Mouse (Mus musculus) embryonic facial prominence, embryonic 11.5 days (tissue): Measurements from ENCODE around the gene Fbxl17. TPM values are rescaled to one million over a fixed set of nuclear protein-coding genes. Genes with fewer than 3 reads are reported as not detected.

Experiments used
- ATAC-seq: fragments of 200-750 bp; cut with Nextera tagmentation; replicated peaks from 2 replicates; pipeline ENCODE4 v1.8.0; 2017; ENCODE audit warnings: low read depth; ENCODE audit not compliant: insufficient number of reproducible peaks, low FRiP score, low TSS enrichment
- DNase-seq: peaks from one replicate; pipeline ENCODE4 v3.0.0-alpha.2; 2015; ENCODE audit warnings: low spot score
- H3K27ac ChIP-seq: fragments of 300-500 bp; sonication (generic); replicated peaks from 2 replicates; pipeline ENCODE4 v1.5.1; 2014; ENCODE audit warnings: mild to moderate bottlenecking, low read depth, low read length, control low read depth
- H3K27me3 ChIP-seq: fragments of 300-500 bp; sonication (generic); 2 replicates; pipeline ENCODE4 v1.6.1; 2014; ENCODE audit warnings: mild to moderate bottlenecking, low read length, moderate library complexity, mixed read lengths; ENCODE audit not compliant: control insufficient read depth, insufficient read depth
- H3K36me3 ChIP-seq: fragments of 300-500 bp; sonication (generic); replicated peaks from 2 replicates; pipeline ENCODE4 v1.6.1; 2014; ENCODE audit warnings: low read depth, mild to moderate bottlenecking, low read length, moderate library complexity, mixed read lengths; ENCODE audit not compliant: control insufficient read depth, insufficient read depth
- H3K4me1 ChIP-seq: fragments of 300-500 bp; sonication (generic); 2 replicates; pipeline ENCODE4 v1.6.1; 2014; ENCODE audit warnings: low read length, mixed read lengths; ENCODE audit not compliant: control insufficient read depth, insufficient read depth
- H3K4me2 ChIP-seq: fragments of 300-500 bp; sonication (generic); 2 replicates; pipeline ENCODE4 v1.6.1; 2014; ENCODE audit warnings: low read depth, mild to moderate bottlenecking, control low read depth, low read length, moderate library complexity
- H3K4me3 ChIP-seq: fragments of 300-500 bp; sonication (generic); 2 replicates; pipeline ENCODE4 v1.5.1; 2014; ENCODE audit warnings: low read depth, low read length, control low read depth
- H3K9ac ChIP-seq: fragments of 300-500 bp; sonication (generic); replicated peaks from 2 replicates; pipeline ENCODE4 v1.6.1; 2014; ENCODE audit warnings: mild to moderate bottlenecking, control low read depth, low read length
- H3K9me3 ChIP-seq: fragments of 300-500 bp; sonication (generic); replicated peaks from 2 replicates; pipeline ENCODE4 v1.6.1; 2016; ENCODE audit warnings: mild to moderate bottlenecking, low read length, inconsistent platforms, mixed read lengths; ENCODE audit not compliant: control insufficient read depth
- WGBS: fragments of 180-500 bp; shearing (Covaris S2); extraction: QIAGEN DNeasy Blood & Tissue Kit; methylation state at CpG from one replicate; pipeline ENCODE4 v1.1.7; 2014; 5-methylcytosine and 5-hydroxymethylcytosine counted together
- polyA plus RNA-seq: library from polyadenylated mRNA; unstranded; fragments of >200 nt; fragmentation: Nextera tagmentation; extraction: Ambion mirVana; gene quantifications from 2 replicates; pipeline ENCODE4 v1.2.1, GENCODE M21; 2014

The Fbxl17 gene
- polyA plus RNA-seq, 1 experiment from 2014 or later: 7.7 TPM

- H3K27me3 ChIP-seq: no peaks in the 10 kb centered on the region
- H3K4me3 ChIP-seq: no peak overlapping the region
- H3K9ac ChIP-seq: no peak overlapping the region
- no peak overlapping the region for H3K27ac ChIP-seq
- WGBS: 66% methylated on average over 4 of the region's 4 CpGs
- ATAC-seq (no peak), DNase-seq (no peak)
- H3K4me1 ChIP-seq: no peaks in the 10 kb centered on the region
- no peak overlapping the region for H3K4me2 ChIP-seq
- no peaks in the 10 kb centered on the region for H3K36me3 ChIP-seq
- H3K9me3 ChIP-seq: no peaks in the 10 kb centered on the region
These were observed 270.7 kb downstream of the Fbxl17 start for GRCm38 (mm10) chr17:63229111-63229510.

GRCm38 (mm10) chr17:63226380-63226779, 273.4 kb downstream of the Fbxl17 start:
- no peak overlapping the region for H3K4me3 ChIP-seq
- no peak overlapping the region for H3K9ac ChIP-seq
- DNase-seq (no peak), ATAC-seq (no peak)
- no peaks in the 10 kb centered on the region for H3K27me3 ChIP-seq
- no peaks in the 10 kb centered on the region for H3K36me3 ChIP-seq
- H3K27ac ChIP-seq: no peak overlapping the region
- WGBS: 60% methylated on average over 2 of the region's 2 CpGs
- no peaks in the 10 kb centered on the region for H3K9me3 ChIP-seq
- H3K4me2 ChIP-seq: no peak overlapping the region
- no peaks in the 10 kb centered on the region for H3K4me1 ChIP-seq

GRCm38 (mm10) chr17:63225959-63226358, 273.9 kb downstream of the Fbxl17 start:
- ATAC-seq (no peak), DNase-seq (no peak)
- Histone ChIP-seq H3K36me3 (no peaks in the 10 kb centered on the region), H3K9me3 (no peaks in the 10 kb centered on the region), H3K4me1 (no peaks in the 10 kb centered on the region), H3K9ac (no peak overlapping the region), H3K27me3 (no peaks in the 10 kb centered on the region), H3K27ac (no peak overlapping the region), H3K4me2 (no peak overlapping the region), H3K4me3 (no peak overlapping the region)
- 59% methylated on average over 1 of the region's 1 CpGs for WGBS

- 42% methylated on average over 4 of the region's 4 CpGs for WGBS
- no peak for ATAC-seq
- no peaks in the 10 kb centered on the region for H3K4me1 ChIP-seq
These were observed 276.1 kb downstream of the Fbxl17 start for GRCm38 (mm10) chr17:63223675-63224074.

GRCm38 (mm10) chr17:63221632-63222031, 278.2 kb downstream of the Fbxl17 start:
- Histone ChIP-seq H3K27me3 (no peaks in the 10 kb centered on the region), H3K9me3 (no peaks in the 10 kb centered on the region), H3K27ac (no peak overlapping the region), H3K9ac (no peak overlapping the region), H3K4me2 (no peak overlapping the region), H3K4me3 (no peak overlapping the region), H3K4me1 (no peaks in the 10 kb centered on the region), H3K36me3 (no peaks in the 10 kb centered on the region)
- no peak for DNase-seq
- 90% methylated on average over 3 of the region's 3 CpGs for WGBS
- ATAC-seq: no peak

More at GRCm38 (mm10) chr17:63223675-63224074, 276.1 kb downstream of the Fbxl17 start:
- no peaks in the 10 kb centered on the region for H3K36me3 ChIP-seq
- no peaks in the 10 kb centered on the region for H3K9me3 ChIP-seq
- H3K9ac ChIP-seq: no peak overlapping the region
- H3K27me3 ChIP-seq: no peaks in the 10 kb centered on the region
- no peak overlapping the region for H3K4me2 ChIP-seq
- no peak overlapping the region for H3K27ac ChIP-seq
- no peak for DNase-seq
- H3K4me3 ChIP-seq: no peak overlapping the region

GRCm38 (mm10) chr17:63220821-63221220, 279.0 kb downstream of the Fbxl17 start:
- H3K9me3 ChIP-seq: no peaks in the 10 kb centered on the region
- no peaks in the 10 kb centered on the region for H3K36me3 ChIP-seq
- H3K27ac ChIP-seq: no peak overlapping the region
- ATAC-seq: no peak
- WGBS: 75% methylated on average over 5 of the region's 5 CpGs
- no peak overlapping the region for H3K4me3 ChIP-seq
- H3K9ac ChIP-seq: no peak overlapping the region
- no peaks in the 10 kb centered on the region for H3K4me1 ChIP-seq
- H3K27me3 ChIP-seq: no peaks in the 10 kb centered on the region
- H3K4me2 ChIP-seq: no peak overlapping the region
- no peak for DNase-seq

- ATAC-seq (no peak), DNase-seq (no peak)
- Histone ChIP-seq H3K4me3 (no peak overlapping the region), H3K9me3 (no peaks in the 10 kb centered on the region), H3K4me2 (no peak overlapping the region), H3K27me3 (no peaks in the 10 kb centered on the region), H3K36me3 (no peaks in the 10 kb centered on the region), H3K27ac (no peak overlapping the region), H3K4me1 (no peaks in the 10 kb centered on the region), H3K9ac (no peak overlapping the region)
- WGBS: 91% methylated on average over 1 of the region's 1 CpGs
These were observed 282.8 kb downstream of the Fbxl17 start for GRCm38 (mm10) chr17:63217016-63217415.

GRCm38 (mm10) chr17:63212018-63212417, 287.8 kb downstream of the Fbxl17 start:
- DNase-seq: no peak
- Histone ChIP-seq H3K4me1 (no peaks in the 10 kb centered on the region), H3K9me3 (no peaks in the 10 kb centered on the region), H3K27ac (no peak overlapping the region), H3K36me3 (no peaks in the 10 kb centered on the region), H3K4me3 (no peak overlapping the region), H3K27me3 (no peaks in the 10 kb centered on the region), H3K4me2 (no peak overlapping the region), H3K9ac (no peak overlapping the region)
- no peak for ATAC-seq
- 83% methylated on average over 4 of the region's 4 CpGs for WGBS
